Mouse (Mus musculus) neural tube, embryonic 13.5 days (tissue): ENCODE results near the gene Chrna9. TPM values are rescaled to one million over a fixed set of nuclear protein-coding genes. Genes with fewer than 3 reads are reported as not detected.
"Not testable (repeated sequence)": the region's sequence is repeated elsewhere in the genome, so short reads cannot be mapped to it uniquely, and the experiment has no call there.

Source experiments
- ATAC-seq: fragments of 200-750 bp; cut with Nextera tagmentation; 2 replicates; pipeline ENCODE4 v1.8.0; 2017; ENCODE audit warnings: low read depth, mild to moderate bottlenecking, moderate TSS enrichment, moderate library complexity
- H3K27ac ChIP-seq: fragments of 300-500 bp; sonication (generic); replicated peaks from 2 replicates; pipeline ENCODE4 v1.5.1; 2015; ENCODE audit warnings: moderate library complexity, mild to moderate bottlenecking, inconsistent platforms
- H3K27me3 ChIP-seq: fragments of 300-500 bp; sonication (generic); 2 replicates; pipeline ENCODE4 v1.6.1; 2015; ENCODE audit warnings: mild to moderate bottlenecking, inconsistent platforms
- H3K36me3 ChIP-seq: fragments of 300-500 bp; sonication (generic); 2 replicates; pipeline ENCODE4 v1.6.1; 2015; ENCODE audit warnings: mild to moderate bottlenecking, inconsistent platforms
- H3K4me1 ChIP-seq: fragments of 300-500 bp; sonication (generic); replicated peaks from 2 replicates; pipeline ENCODE4 v1.6.1; 2015; ENCODE audit warnings: inconsistent platforms
- H3K4me2 ChIP-seq: fragments of 300-500 bp; sonication (generic); 2 replicates; pipeline ENCODE4 v1.6.1; 2015; ENCODE audit warnings: inconsistent platforms, mild to moderate bottlenecking, moderate library complexity
- H3K4me3 ChIP-seq: fragments of 300-500 bp; sonication (generic); 2 replicates; pipeline ENCODE4 v1.5.1; 2015; ENCODE audit warnings: mild to moderate bottlenecking, inconsistent platforms
- H3K9ac ChIP-seq: fragments of 300-500 bp; sonication (generic); 2 replicates; pipeline ENCODE4 v1.6.1; 2015; ENCODE audit warnings: moderate library complexity, mild to moderate bottlenecking, inconsistent platforms
- H3K9me3 ChIP-seq: fragments of 300-500 bp; sonication (generic); 2 replicates; pipeline ENCODE4 v1.6.1; 2016; ENCODE audit warnings: inconsistent platforms
- WGBS: fragments of 180-500 bp; shearing (Covaris S2); methylation state at CpG from one replicate; pipeline ENCODE4 v1.1.7; 2015; 5-methylcytosine and 5-hydroxymethylcytosine counted together
- polyA plus RNA-seq: library from polyadenylated mRNA; unstranded; fragments of >200 nt; fragmentation: Nextera tagmentation; extraction: Ambion mirVana; gene quantifications from 2 replicates; pipeline ENCODE4 v1.2.1, GENCODE M21; 2015

The Chrna9 gene
- polyA plus RNA-seq, 1 experiment from 2014 or later, result not detected

DNA sequence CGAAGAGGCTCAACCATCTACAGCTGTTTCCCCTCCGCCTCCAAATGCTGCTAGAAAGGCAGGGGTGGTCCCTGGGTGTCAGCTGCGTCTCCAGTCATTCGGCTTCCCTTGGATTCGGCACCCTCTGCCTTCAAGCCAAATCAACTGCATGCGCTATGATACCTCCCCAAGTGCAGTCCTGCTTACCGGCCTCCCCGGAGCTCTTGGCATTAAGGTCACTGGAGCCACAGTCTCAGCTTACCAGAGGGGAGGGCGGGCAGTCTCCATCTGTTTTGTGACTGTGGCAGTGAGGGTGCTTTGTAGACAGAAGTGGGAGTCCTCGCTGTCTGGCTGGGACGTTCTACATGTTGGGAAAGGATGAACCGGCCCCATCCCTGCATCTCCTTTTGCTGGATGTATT, 32.4 kb downstream of the Chrna9 start:
- Histone ChIP-seq H3K4me3 (no peak overlapping the region), H3K9me3 (no peaks in the 10 kb centered on the region), H3K4me2 (no peak overlapping the region), H3K27ac (no peak overlapping the region), H3K9ac (no peak overlapping the region), H3K4me1 (no peaks in the 10 kb centered on the region), H3K27me3 (no peaks in the 10 kb centered on the region), H3K36me3 (no peaks in the 10 kb centered on the region)
- WGBS, result 68% methylated on average over 12 of the region's 12 CpGs
- no peak for ATAC-seq

DNA sequence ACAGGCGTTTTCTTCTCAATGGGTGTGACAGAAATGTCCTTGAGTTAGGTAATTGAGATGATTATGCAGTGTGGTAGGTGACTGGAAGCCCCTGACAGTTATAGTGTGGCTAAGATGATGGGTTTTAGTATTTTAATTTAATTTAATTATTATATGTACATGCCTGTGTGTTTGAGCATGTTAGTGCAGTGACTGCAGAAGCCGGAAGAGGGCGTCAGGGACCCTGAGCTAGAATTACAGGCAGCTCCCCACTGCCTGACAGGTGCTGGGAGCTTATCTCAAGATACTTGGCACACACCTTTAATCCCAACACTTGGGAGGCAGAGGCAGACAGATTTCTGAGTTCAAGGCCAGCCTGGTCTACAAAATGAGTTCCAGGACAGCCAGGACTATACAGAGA, 33.3 kb downstream of the Chrna9 start:
- H3K4me3 ChIP-seq, result no peak overlapping the region
- H3K36me3 ChIP-seq, result no peaks in the 10 kb centered on the region
- no peaks in the 10 kb centered on the region for H3K27me3 ChIP-seq
- WGBS, result 91% methylated on average over 3 of the region's 3 CpGs
- H3K4me1 ChIP-seq, result no peaks in the 10 kb centered on the region
- no peak overlapping the region for H3K4me2 ChIP-seq
- H3K9me3 ChIP-seq, result no peaks in the 10 kb centered on the region
- ATAC-seq, result no peak
- H3K9ac ChIP-seq, result no peak overlapping the region
- H3K27ac ChIP-seq, result no peak overlapping the region

DNA sequence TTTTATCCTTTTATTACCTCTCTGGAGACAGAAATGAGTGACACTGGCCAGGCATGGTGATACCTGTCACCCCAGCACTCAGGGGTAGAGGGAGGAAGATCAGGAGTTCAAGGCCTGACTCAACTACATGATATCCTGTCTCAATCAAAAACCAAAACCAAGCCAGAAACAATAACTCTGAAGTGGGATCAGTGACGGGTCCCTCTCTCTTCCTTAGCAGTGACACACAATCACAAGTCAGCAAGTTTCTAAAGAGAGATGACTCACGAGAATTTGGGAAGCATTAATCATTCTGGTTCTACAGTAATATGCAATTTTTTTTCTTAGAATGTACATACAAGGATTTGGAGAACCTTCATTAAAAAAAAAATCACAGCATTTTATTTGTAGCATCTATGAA, 38.5 kb downstream of the Chrna9 start:
- ATAC-seq, result no peak
- WGBS, result 78% methylated on average over 2 of the region's 2 CpGs

DNA sequence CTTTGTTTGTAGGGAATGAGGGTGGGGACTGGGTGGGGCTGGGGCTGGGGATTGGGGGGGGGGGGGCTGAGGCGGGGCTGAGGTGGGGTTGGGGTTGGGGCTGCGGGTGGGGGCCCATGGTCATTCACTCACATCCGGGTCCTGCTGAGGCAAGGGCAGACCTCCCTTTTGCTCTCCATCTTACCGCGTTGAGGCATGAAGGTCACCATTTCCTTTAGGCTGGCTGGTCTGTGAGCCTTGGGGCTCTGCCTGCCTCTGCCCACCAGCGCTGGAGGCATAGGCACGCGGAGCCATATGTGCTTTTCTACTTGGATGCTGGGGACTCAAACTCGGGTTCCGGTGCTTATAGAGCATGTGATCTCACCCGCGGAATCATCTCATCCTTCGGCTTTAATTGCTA, 41.0 kb downstream of the Chrna9 start:
- H3K27ac ChIP-seq, result no peak overlapping the region
- no peaks in the 10 kb centered on the region for H3K36me3 ChIP-seq
- ATAC-seq, result no peak
- no peaks in the 10 kb centered on the region for H3K27me3 ChIP-seq
- 90% methylated on average over 13 of the region's 13 CpGs for WGBS
- no peaks in the 10 kb centered on the region for H3K4me1 ChIP-seq
- H3K4me3 ChIP-seq, result no peak overlapping the region
- no peak overlapping the region for H3K4me2 ChIP-seq
- no peak overlapping the region for H3K9ac ChIP-seq
- no peaks in the 10 kb centered on the region for H3K9me3 ChIP-seq

More for the DNA sequence above, 38.5 kb downstream of the Chrna9 start:
- no peak overlapping the region for H3K9ac ChIP-seq
- H3K27ac ChIP-seq, result no peak overlapping the region
- no peak overlapping the region for H3K4me3 ChIP-seq
- H3K9me3 ChIP-seq, result no peaks in the 10 kb centered on the region
- no peaks in the 10 kb centered on the region for H3K4me1 ChIP-seq
- H3K36me3 ChIP-seq, result no peaks in the 10 kb centered on the region
- H3K4me2 ChIP-seq, result no peak overlapping the region
- H3K27me3 ChIP-seq, result no peaks in the 10 kb centered on the region

DNA sequence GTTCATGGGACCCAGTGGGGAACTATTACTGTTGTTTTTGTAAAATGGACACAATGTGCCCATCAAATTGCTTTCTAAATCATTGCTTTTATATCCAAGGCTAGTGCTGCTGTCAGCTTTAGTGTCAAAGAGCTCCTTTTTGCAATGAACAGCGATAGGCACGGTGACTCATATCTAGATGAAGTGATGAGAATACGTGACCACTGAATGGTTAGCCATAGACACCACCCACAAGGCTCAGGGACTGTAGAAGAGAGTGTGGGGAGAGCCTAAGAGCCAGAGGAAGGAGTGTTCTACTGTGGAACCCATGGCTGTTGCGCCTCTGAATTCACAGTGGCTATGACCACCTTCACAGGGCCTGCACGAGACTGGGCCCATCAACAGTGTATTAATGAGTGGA, 51.7 kb downstream of the Chrna9 start:
- WGBS, result 93% methylated on average over 5 of the region's 5 CpGs
- H3K4me1 ChIP-seq, result no peaks in the 10 kb centered on the region

DNA sequence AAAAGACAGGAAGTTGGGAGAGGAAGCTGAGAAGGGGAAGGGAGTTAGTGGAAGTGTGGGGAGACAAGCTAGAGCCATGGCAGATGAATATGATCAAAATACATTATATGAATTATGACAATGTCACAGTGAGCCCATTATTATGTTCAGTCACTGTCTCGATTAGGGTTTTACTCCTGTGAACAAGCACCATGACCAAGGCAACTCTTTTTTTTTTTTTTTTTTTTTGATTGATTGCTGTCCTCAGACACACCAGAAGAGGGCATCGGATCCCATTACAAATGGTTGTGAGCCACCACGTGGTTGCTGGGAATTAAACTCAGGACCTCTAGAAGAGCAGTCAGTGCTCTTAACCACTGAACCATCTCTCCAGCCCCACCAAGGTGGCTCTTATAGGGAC, 52.3 kb downstream of the Chrna9 start:
- not testable (repeated sequence) for H3K4me2 ChIP-seq, H3K27ac ChIP-seq, H3K9me3 ChIP-seq, H3K27me3 ChIP-seq, ATAC-seq, H3K4me1 ChIP-seq, H3K4me3 ChIP-seq, H3K36me3 ChIP-seq, H3K9ac ChIP-seq
- 77% methylated on average over 3 of the region's 3 CpGs for WGBS

More for the DNA sequence above, 51.7 kb downstream of the Chrna9 start:
- ATAC-seq, result no peak
- Histone ChIP-seq H3K4me2 (no peak overlapping the region), H3K9ac (no peak overlapping the region), H3K27ac (no peak overlapping the region), H3K4me3 (no peak overlapping the region), H3K27me3 (no peaks in the 10 kb centered on the region), H3K36me3 (no peaks in the 10 kb centered on the region), H3K9me3 (no peaks in the 10 kb centered on the region)

DNA sequence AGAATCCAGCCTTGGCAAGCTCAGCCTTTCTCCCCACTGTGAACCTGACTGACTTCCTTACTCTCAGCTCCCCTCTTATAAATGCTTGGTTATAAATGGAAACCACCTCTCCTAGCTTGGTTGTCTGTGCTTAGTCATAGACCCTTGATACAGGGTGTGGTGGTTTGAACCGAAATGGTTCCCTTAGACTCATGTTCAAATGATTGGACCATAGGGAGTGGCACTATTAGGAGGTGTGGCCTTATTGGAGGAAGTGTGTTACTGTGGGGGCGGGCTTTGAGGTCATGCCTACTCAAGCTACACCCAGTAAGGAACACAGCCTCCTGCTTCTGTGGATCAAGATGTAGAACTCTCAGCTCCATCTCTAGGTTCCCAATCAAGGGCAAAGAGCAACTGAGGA, 56.5 kb downstream of the Chrna9 start:
- Histone ChIP-seq H3K27ac (no peak overlapping the region), H3K36me3 (no peaks in the 10 kb centered on the region), H3K4me3 (no peak overlapping the region), H3K9me3 (no peaks in the 10 kb centered on the region), H3K4me1 (no peaks in the 10 kb centered on the region; the same call in 1 of the 2 replicates), H3K4me2 (no peak overlapping the region), H3K9ac (no peak overlapping the region), H3K27me3 (no peaks in the 10 kb centered on the region)
- 87% methylated on average over 2 of the region's 2 CpGs for WGBS
- ATAC-seq, result no peak

DNA sequence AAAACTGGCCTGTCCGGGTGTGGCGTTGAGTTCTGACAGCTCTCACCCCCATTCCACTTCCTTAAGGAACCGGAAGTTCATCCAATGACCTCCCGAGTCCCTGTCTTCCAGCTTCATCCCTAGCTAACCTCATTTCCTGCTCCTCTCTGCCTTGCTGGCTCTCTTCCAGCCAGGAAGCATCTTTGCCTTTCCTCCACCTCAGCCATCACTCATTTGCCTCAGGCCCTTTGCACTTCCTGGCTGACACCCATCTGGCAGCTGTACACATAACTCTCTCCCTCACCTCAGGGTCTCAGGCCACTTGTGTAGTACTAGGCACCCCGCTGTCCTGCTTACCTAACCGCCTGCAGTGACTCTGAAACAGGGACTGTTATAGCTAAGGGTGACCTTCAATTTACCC, 59.9 kb downstream of the Chrna9 start:
- Histone ChIP-seq H3K9ac (no peak overlapping the region), H3K27ac (no peak overlapping the region; the same call in 1 of the 2 replicates), H3K36me3 (no peaks in the 10 kb centered on the region), H3K27me3 (no peaks in the 10 kb centered on the region), H3K4me2 (no peak overlapping the region), H3K9me3 (no peaks in the 10 kb centered on the region), H3K4me3 (no peak overlapping the region), H3K4me1 (no peaks in the 10 kb centered on the region; the same call in 1 of the 2 replicates)
- no peak for ATAC-seq
- 82% methylated on average over 6 of the region's 6 CpGs for WGBS

DNA sequence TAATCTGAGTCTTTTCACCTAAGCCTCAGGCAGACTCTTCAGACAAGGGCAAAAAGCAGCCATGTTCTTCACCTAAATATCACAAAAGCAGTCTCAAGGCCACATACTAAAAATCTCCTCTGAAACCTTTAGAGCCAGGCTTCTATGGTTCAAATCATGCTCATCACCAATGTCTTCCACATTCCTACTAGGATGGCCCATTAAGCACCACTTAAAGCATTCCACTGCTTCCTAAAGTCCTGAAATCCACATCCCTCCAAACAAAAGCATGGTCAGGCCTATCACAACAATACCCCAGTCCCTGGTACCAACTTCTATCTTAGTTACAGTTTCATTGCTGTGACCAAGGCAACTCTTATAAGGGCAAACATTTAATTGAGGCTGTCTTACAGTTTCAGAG, 63.1 kb downstream of the Chrna9 start:
- Histone ChIP-seq H3K36me3 (no peaks in the 10 kb centered on the region), H3K4me2 (no peak overlapping the region), H3K27me3 (no peaks in the 10 kb centered on the region), H3K4me3 (no peak overlapping the region), H3K4me1 (no peaks in the 10 kb centered on the region; the same call in 1 of the 2 replicates), H3K27ac (no peak overlapping the region), H3K9ac (no peak overlapping the region), H3K9me3 (no peaks in the 10 kb centered on the region)
- ATAC-seq, result no peak

DNA sequence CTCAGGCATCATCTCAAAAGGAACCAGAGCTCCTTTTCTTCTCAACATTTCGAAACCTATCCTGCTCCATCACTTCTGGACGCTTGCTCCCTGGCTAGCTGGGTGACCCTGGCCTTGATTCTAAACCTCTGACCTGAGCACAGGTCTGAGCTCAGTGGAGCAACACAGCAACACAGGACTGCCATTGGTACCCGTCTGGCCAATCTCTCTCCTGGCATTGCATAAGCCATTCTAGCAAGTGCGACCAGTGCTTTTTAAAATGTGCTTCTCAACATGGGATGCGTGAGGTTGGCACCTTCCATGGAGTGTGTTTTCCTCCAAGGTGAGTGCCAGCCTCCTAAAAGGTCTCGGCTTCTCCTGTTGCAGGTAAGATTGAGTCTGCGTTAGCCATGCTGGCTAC, 64.4 kb downstream of the Chrna9 start:
- Histone ChIP-seq H3K9ac (no peak overlapping the region), H3K4me3 (no peak overlapping the region), H3K9me3 (no peaks in the 10 kb centered on the region), H3K27ac (no peak overlapping the region), H3K36me3 (no peaks in the 10 kb centered on the region), H3K4me1 (no peaks in the 10 kb centered on the region; the same call in 1 of the 2 replicates), H3K27me3 (no peaks in the 10 kb centered on the region), H3K4me2 (no peak overlapping the region)
- 90% methylated on average over 7 of the region's 7 CpGs for WGBS
- ATAC-seq, result no peak

DNA sequence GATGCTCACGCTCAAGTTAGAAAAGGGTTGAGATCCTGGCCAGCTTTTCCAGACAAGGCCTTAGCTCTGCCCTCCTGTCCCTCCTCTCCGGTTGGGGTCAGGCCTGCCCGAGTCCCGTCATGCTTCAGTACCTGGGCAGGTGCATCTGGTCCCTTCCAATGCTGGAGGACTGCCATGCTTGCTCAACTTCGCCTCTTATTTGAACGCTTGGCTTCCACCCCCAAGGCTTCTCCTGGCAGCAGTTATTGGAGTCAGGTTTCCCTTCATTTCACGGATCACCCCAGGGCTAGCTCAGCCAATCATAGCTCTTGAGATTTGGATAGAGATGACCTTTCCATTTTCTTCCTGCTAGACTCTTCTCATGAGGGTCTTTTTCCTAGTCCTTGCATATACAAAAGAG, 65.4 kb downstream of the Chrna9 start:
- 84% methylated on average over 7 of the region's 7 CpGs for WGBS
- H3K27me3 ChIP-seq, result no peaks in the 10 kb centered on the region
- no peak overlapping the region for H3K4me2 ChIP-seq
- no peak for ATAC-seq
- H3K27ac ChIP-seq, result no peak overlapping the region
- no peaks in the 10 kb centered on the region; the same call in 1 of the 2 replicates for H3K4me1 ChIP-seq
- no peak overlapping the region for H3K4me3 ChIP-seq
- H3K9ac ChIP-seq, result no peak overlapping the region
- no peaks in the 10 kb centered on the region for H3K36me3 ChIP-seq
- H3K9me3 ChIP-seq, result no peaks in the 10 kb centered on the region

DNA sequence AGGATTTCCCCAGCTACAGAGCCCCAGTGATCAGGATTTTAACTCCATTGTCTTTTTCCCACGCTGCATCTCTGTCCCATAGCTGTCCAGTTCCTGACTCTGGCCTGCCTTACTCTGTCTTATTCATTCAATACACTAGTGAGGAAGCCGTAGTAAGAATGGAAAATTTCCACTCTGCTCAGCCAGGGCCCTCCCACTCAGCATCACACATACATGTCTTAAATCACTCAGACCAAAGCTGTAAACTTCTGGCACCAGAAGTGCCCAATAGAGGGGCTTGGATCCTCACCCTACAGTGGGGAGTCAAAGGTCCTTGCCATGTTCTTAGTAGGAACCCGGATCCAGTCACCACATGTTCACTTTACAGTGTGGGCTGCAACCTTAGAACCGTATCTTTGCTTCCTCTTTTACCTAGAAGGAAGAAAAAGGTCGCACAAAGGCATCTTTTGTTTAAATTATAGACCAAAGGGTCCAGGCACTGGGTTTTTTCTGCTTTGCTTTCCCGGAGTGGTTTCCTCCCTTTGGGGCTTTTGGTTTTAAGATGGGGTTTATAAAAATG, 65.9 kb downstream of the Chrna9 start:
- H3K36me3 ChIP-seq, result no peaks in the 10 kb centered on the region
- ATAC-seq, result no peak
- H3K27me3 ChIP-seq, result no peaks in the 10 kb centered on the region
- no peak overlapping the region for H3K4me3 ChIP-seq
- H3K9ac ChIP-seq, result no peak overlapping the region
- no peak overlapping the region for H3K27ac ChIP-seq
- no peaks in the 10 kb centered on the region for H3K4me1 ChIP-seq
- H3K4me2 ChIP-seq, result no peak overlapping the region
- H3K9me3 ChIP-seq, result no peaks in the 10 kb centered on the region
- 68% methylated on average over 6 of the region's 6 CpGs for WGBS

DNA sequence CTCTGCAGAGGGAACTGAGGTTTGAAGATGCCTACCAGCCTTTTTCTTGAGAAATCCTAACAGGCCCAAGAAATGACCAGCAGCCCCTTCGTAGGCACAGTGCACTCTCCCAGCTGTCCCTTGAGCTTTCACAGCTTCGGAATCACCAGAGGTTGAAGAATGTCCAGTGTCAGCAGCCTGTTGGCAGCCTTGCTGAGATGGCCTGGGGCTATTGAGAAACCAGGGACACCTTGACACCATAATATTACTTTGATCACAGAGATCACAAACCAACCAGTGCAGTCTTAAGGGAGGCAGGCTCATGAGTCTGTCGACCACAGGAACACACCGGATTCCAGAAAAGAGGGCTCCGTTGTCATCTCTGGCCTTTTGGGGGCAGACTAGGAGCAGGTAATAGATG, 66.5 kb downstream of the Chrna9 start:
- no peaks in the 10 kb centered on the region for H3K4me1 ChIP-seq
- H3K4me3 ChIP-seq, result no peak overlapping the region
- no peaks in the 10 kb centered on the region for H3K9me3 ChIP-seq
- H3K27me3 ChIP-seq, result no peaks in the 10 kb centered on the region
- no peak overlapping the region for H3K9ac ChIP-seq
- H3K4me2 ChIP-seq, result no peak overlapping the region
- ATAC-seq, result no peak
- no peak overlapping the region for H3K27ac ChIP-seq
- no peaks in the 10 kb centered on the region for H3K36me3 ChIP-seq
- WGBS, result 76% methylated on average over 5 of the region's 5 CpGs
